Mouse (Mus musculus) frontal cortex, postnatal 25 days (tissue): ENCODE measurements at regions not wholly inside any gene's neighbourhood (a gene's known extent, or its start where the extent isn't known, plus 50 kb on each side); places are given as distances from the start of the nearest gene placed in this dataset.

ENCODE experiments used
- DNase-seq, 2 experiments: peaks; one replicate each; pipeline ENCODE4 v3.0.0; 2022; ENCODE audit warnings: low spot score in 2 of 2

DNA sequence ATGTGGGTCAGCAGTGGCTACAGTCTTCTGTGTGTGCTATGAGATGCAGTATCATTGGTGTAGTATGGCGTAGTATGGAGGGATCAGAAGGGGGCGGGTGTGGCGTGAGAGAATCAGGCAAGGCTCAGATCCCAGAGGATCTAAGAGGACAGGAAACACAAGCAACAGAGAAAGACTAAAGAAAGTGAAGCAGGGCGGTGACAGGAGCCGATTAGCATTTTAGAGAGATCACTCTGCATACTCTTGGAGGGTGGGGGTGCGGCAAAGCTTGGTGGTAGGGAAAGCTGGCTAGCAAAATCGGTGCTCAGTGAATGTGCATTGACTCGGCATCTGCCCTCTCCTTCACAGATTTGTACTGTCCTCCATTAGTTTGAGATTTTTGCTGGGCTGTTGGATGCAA is 93.1 kb upstream of the Mphosph6 start:
- DNase-seq, result no peak

DNA sequence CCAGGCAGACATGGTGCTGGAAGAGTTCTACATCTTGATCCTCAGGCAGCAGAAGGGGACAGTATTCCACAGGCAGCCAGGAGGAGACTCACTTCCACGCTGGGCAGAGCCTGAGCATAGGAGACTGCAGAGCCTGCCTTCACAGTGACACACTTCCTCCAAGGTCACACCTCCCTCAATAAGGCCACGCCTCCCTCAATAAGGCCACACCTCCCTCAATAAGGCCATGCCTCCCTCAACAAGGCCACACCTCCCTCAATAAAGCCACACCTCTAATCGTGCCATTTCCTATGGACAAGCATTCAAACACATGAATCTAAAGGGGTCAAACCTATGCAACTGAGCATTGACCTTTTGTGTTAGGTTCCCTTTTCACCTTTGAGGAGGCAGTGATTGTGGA is 88.5 kb upstream of the Mphosph6 start:
- DNase-seq, result no peak

GRCm38 (mm10) chr8:117881414-117881973 is 79.8 kb upstream of the Mphosph6 start:
- DNase-seq, result no peak

- no peak for DNase-seq
Measured at GRCm38 (mm10) chr8:117880279-117880975, 78.7 kb upstream of the Mphosph6 start.

GRCm38 (mm10) chr8:117873611-117874010 is 71.9 kb upstream of the Mphosph6 start:
- DNase-seq, result no peak

DNA sequence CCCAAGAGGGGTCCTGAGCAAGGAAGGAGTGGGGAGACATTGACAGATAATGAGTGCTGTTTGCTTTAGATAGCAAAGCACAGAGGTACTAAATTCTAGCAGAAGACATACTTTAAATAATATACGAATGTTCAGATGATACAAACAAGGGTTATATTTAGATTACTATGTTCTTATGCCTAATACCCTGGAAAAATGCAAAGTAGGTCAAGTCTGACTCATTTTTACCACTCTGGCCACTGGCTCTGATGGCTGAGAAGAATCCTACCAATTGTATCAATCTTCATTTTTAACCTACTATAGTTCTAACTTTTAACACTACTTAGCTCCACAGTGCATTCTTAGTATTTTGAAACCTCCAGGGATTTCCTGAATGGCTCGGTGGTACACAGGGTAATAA is 65.4 kb upstream of the Mphosph6 start:
- no peak for DNase-seq

- DNase-seq, result no peak
Measured at GRCm38 (mm10) chr8:117865014-117865413, 63.3 kb upstream of the Mphosph6 start.

DNA sequence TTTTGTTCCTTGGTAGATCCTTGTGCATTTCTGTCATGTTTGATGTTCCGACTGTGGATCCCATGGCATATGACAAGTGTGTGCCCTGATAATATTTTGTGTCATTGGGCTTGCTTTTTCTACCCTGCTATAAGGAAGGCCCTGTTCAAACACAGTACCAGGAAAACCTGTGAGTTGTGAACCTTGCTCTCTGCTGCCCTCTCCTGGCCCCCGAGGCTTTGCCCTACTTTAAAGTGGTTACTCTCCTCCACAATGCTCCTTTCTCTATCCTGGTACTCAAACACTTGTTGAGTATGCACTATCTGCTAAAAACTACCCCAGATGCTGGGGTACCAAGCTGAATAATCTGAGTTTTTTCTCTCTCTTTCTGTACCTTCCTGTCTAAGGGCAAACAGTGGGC is 62.1 kb upstream of the Mphosph6 start:
- peak; percentile 15 to 32 for DNase-seq

GRCm38 (mm10) chr8:117862318-117862717 is 60.6 kb upstream of the Mphosph6 start:
- DNase-seq, result no peak

GRCm38 (mm10) chr8:117859734-117860133 is 58.0 kb upstream of the Mphosph6 start:
- DNase-seq, result no peak

- no peak for DNase-seq
Measured at GRCm38 (mm10) chr8:117859095-117859494, 57.4 kb upstream of the Mphosph6 start.

DNA sequence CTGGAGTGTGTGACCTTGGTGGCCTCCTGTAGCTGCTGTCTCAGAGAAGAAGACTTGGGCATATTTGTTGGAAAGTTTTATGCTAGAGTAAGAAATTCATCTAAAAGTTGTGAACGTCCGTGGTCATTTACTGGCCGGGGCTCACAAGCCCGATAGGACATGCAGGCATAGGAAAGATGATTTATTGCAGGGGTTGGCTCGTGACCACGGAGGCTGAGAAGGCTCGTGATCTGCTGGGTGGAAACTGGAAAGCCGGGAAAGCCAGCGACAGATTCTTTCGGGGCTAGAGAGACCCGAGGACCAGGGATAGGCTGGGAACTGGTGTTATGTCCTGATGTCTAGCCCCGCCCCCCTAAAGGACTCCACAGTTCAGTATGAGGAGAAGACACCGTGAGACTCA is 54.4 kb upstream of the Mphosph6 start:
- DNase-seq, result no peak

- no peak for DNase-seq
Measured at GRCm38 (mm10) chr8:117854942-117855491, 53.3 kb upstream of the Mphosph6 start.

- DNase-seq, result no peak
Measured at GRCm38 (mm10) chr8:117854301-117854700, 52.6 kb upstream of the Mphosph6 start.

- DNase-seq, result no peak
Measured at GRCm38 (mm10) chr8:117853408-117853807, 51.7 kb upstream of the Mphosph6 start.

- no peak for DNase-seq
Measured at GRCm38 (mm10) chr8:117852521-117852920, 50.8 kb upstream of the Mphosph6 start.
